Comparison of ENCODE assay signal across 25 mouse cellular contexts in genomic region chr14:71115095-71115797, GRCm38 (mm10).
DNase-seq lines count a peak whose midpoint lies in the region; ATAC-seq and TF ChIP-seq lines count a peak whose summit lies in the region.
"Had no signal": no experiment of that assay in that cellular context is flagged by ENCODE, and none has a peak within 500 bp of the region (broad histone marks: within the 10 kb centered on the region; RNA-seq: fewer than 3 reads in every experiment).

No protein-coding gene starts in this region.

- H3K9me3 ChIP-seq in hindbrain, embryonic 13.5 days, result no peaks in the 10 kb centered on the region
- no peaks in the 10 kb centered on the region for H3K9me3 ChIP-seq in hindbrain, embryonic 11.5 days (ENCODE audit: control insufficient read depth, low read length)
- H3K9me3 ChIP-seq in MEL (replicated peaks; ENCODE audit: insufficient read depth, low read length), result no peaks in the 10 kb centered on the region
- no peaks in the 10 kb centered on the region for H3K9me3 ChIP-seq in hindbrain, embryonic 16.5 days (ENCODE audit: control insufficient read depth, low read length)
- H3K9me3 ChIP-seq in midbrain, postnatal 0 days (ENCODE audit: low read length), result no peaks in the 10 kb centered on the region
- H3K9me3 ChIP-seq: embryonic facial prominence, embryonic 10.5 days; heart, embryonic 12.5 days; kidney, embryonic 15.5 days; limb, embryonic 10.5 days; midbrain, embryonic 12.5 days had no signal

- TF ChIP-seq EP300 in MEL (IDR thresholded peaks at IDR 0.05; ENCODE audit: low read depth in 1 of 2, low read length in 2 of 2), result peak; percentile 15 to 28; a peak in 1 of 4 replicates

- TF ChIP-seq RAD21 in MEL (IDR thresholded peaks at IDR 0.05; ENCODE audit: low read depth, low read length), result no peak

- H3K27me3 ChIP-seq in hindbrain, embryonic 13.5 days, result no peaks in the 10 kb centered on the region
- no peaks in the 10 kb centered on the region for H3K27me3 ChIP-seq in hindbrain, embryonic 11.5 days (ENCODE audit: control insufficient read depth, insufficient read depth, low read length)
- no peaks in the 10 kb centered on the region for H3K27me3 ChIP-seq in MEL (ENCODE audit: control insufficient read depth in 1 of 2, insufficient read depth in 2 of 2, low read length in 2 of 2)
- no peaks in the 10 kb centered on the region for H3K27me3 ChIP-seq in hindbrain, embryonic 16.5 days (replicated peaks; ENCODE audit: control insufficient read depth, insufficient read depth, low read length)
- no peaks in the 10 kb centered on the region for H3K27me3 ChIP-seq in midbrain, postnatal 0 days (ENCODE audit: insufficient read depth, low read length)
- H3K27me3 ChIP-seq: heart, embryonic 12.5 days; kidney, embryonic 15.5 days; midbrain, embryonic 12.5 days had no signal

- no peaks in the 10 kb centered on the region for H3K36me3 ChIP-seq in hindbrain, embryonic 13.5 days
- H3K36me3 ChIP-seq in hindbrain, embryonic 11.5 days (ENCODE audit: control insufficient read depth, insufficient read depth, low read length), result no peaks in the 10 kb centered on the region
- peaks cover 0 to 6% of the 10 kb centered on the region in 2 experiments; a peak in 2 of 4 replicates for H3K36me3 ChIP-seq in MEL (ENCODE audit: control insufficient read depth in 1 of 2, insufficient read depth in 2 of 2, low read length in 2 of 2)
- H3K36me3 ChIP-seq in hindbrain, embryonic 16.5 days (ENCODE audit: control insufficient read depth, insufficient read depth, low read length), result no peaks in the 10 kb centered on the region
- no peaks in the 10 kb centered on the region for H3K36me3 ChIP-seq in midbrain, postnatal 0 days (ENCODE audit: insufficient read depth, low read length)
- H3K36me3 ChIP-seq: embryonic facial prominence, embryonic 10.5 days; heart, embryonic 12.5 days; kidney, embryonic 15.5 days; limb, embryonic 10.5 days; midbrain, embryonic 12.5 days had no signal

- ATAC-seq in hindbrain, embryonic 13.5 days (ENCODE audit: low FRiP score), result peak; percentile 85
- no peak for ATAC-seq in hindbrain, embryonic 11.5 days (ENCODE audit: low FRiP score)
- peak; percentile 56 for ATAC-seq in hindbrain, embryonic 16.5 days
- ATAC-seq in midbrain, postnatal 0 days (ENCODE audit: low FRiP score), result no peak
- ATAC-seq: forebrain, embryonic 16.5 days had no signal

- H3K4me3 ChIP-seq in hindbrain, embryonic 13.5 days, result no peak overlapping the region
- no peak overlapping the region for H3K4me3 ChIP-seq in hindbrain, embryonic 11.5 days (ENCODE audit: low read depth, low read length)
- H3K4me3 ChIP-seq in MEL (ENCODE audit: control insufficient read depth in 1 of 2, insufficient read depth in 1 of 2, low read depth in 2 of 2, low read length in 2 of 2), result no peak overlapping the region
- H3K4me3 ChIP-seq in hindbrain, embryonic 16.5 days (ENCODE audit: low read length), result no peak overlapping the region
- no peak overlapping the region for H3K4me3 ChIP-seq in midbrain, postnatal 0 days (ENCODE audit: low read depth, low read length)
- H3K4me3 ChIP-seq: embryonic facial prominence, embryonic 10.5 days; heart, embryonic 12.5 days; kidney, embryonic 15.5 days; limb, embryonic 10.5 days; midbrain, embryonic 12.5 days had no signal

- no peak overlapping the region for H3K9ac ChIP-seq in hindbrain, embryonic 13.5 days
- H3K9ac ChIP-seq in hindbrain, embryonic 11.5 days (ENCODE audit: low read depth, low read length), result no peak overlapping the region
- no peak overlapping the region for H3K9ac ChIP-seq in MEL (ENCODE audit: control insufficient read depth, low read depth, low read length, poor library complexity, severe bottlenecking)
- no peak overlapping the region for H3K9ac ChIP-seq in hindbrain, embryonic 16.5 days (ENCODE audit: low read depth, low read length)
- H3K9ac ChIP-seq in midbrain, postnatal 0 days (replicated peaks; ENCODE audit: low read length, poor library complexity, severe bottlenecking), result no peak overlapping the region
- H3K9ac ChIP-seq: heart, embryonic 12.5 days; kidney, embryonic 15.5 days; midbrain, embryonic 12.5 days had no signal

- TF ChIP-seq CTCF in MEL (IDR thresholded peaks at IDR 0.05 in 2 of 3, conservative IDR thresholded peaks at IDR 0.05 in 1 of 3; ENCODE audit: control insufficient read depth in 1 of 3, insufficient read depth in 1 of 3, low read depth in 2 of 3, low read length in 3 of 3, poor library complexity in 1 of 3, severe bottlenecking in 1 of 3), result no peak
- no peak for TF ChIP-seq CTCF in midbrain, postnatal 0 days (IDR thresholded peaks at IDR 0.05)

- H3K4me1 ChIP-seq in hindbrain, embryonic 13.5 days (replicated peaks), result peaks cover 11% of the 10 kb centered on the region
- H3K4me1 ChIP-seq in hindbrain, embryonic 11.5 days (replicated peaks; ENCODE audit: control insufficient read depth, insufficient read depth, low read length), result no peaks in the 10 kb centered on the region
- peaks cover 0 to 10% of the 10 kb centered on the region in 2 experiments; a peak in 3 of 4 replicates for H3K4me1 ChIP-seq in MEL (ENCODE audit: control insufficient read depth in 1 of 2, insufficient read depth in 2 of 2, low read length in 2 of 2)
- peaks cover 6% of the 10 kb centered on the region for H3K4me1 ChIP-seq in hindbrain, embryonic 16.5 days (ENCODE audit: control insufficient read depth, insufficient read depth, low read depth, low read length)
- no peaks in the 10 kb centered on the region for H3K4me1 ChIP-seq in midbrain, postnatal 0 days (ENCODE audit: insufficient read depth, low read length)
- H3K4me1 ChIP-seq: embryonic facial prominence, embryonic 10.5 days; heart, embryonic 12.5 days; kidney, embryonic 15.5 days; limb, embryonic 10.5 days; midbrain, embryonic 12.5 days had no signal

- WGBS in hindbrain, embryonic 13.5 days, result 63% methylated on average over 8 of the region's 8 CpGs
- WGBS in hindbrain, embryonic 11.5 days, result 80% methylated on average over 8 of the region's 8 CpGs
- 63% methylated on average over 8 of the region's 8 CpGs for WGBS in hindbrain, embryonic 16.5 days
- 70% methylated on average over 8 of the region's 8 CpGs for WGBS in midbrain, postnatal 0 days

- no peaks in the 10 kb centered on the region for H3K79me2 ChIP-seq in MEL (ENCODE audit: control insufficient read depth, insufficient read depth, low read length, poor library complexity)

- no peak for TF ChIP-seq POLR2A in MEL (IDR thresholded peaks at IDR 0.05; ENCODE audit: control insufficient read depth in 1 of 2, insufficient read depth in 1 of 2, low read depth in 1 of 2, low read length in 2 of 2, poor library complexity in 1 of 2)

- H3K27ac ChIP-seq in hindbrain, embryonic 13.5 days, result peak overlapping the region; percentile 56
- no peak overlapping the region for H3K27ac ChIP-seq in hindbrain, embryonic 11.5 days (ENCODE audit: low read depth, low read length)
- H3K27ac ChIP-seq in MEL (ENCODE audit: control insufficient read depth, low read depth, low read length), result no peak overlapping the region
- no peak overlapping the region for H3K27ac ChIP-seq in hindbrain, embryonic 16.5 days (ENCODE audit: low read depth, low read length)
- H3K27ac ChIP-seq in midbrain, postnatal 0 days (ENCODE audit: low read depth, low read length), result 0 out of 2 replicates have a peak overlapping the region, but pooled peaks have one; percentile 32
- H3K27ac ChIP-seq: embryonic facial prominence, embryonic 10.5 days; kidney, embryonic 15.5 days; limb, embryonic 10.5 days; midbrain, embryonic 12.5 days had no signal

- H3K4me2 ChIP-seq in hindbrain, embryonic 13.5 days, result no peak overlapping the region
- no peak overlapping the region for H3K4me2 ChIP-seq in hindbrain, embryonic 11.5 days (replicated peaks; ENCODE audit: low read depth, low read length)
- no peak overlapping the region for H3K4me2 ChIP-seq in hindbrain, embryonic 16.5 days (ENCODE audit: low read length)
- H3K4me2 ChIP-seq in midbrain, postnatal 0 days (ENCODE audit: low read depth, low read length, poor library complexity, severe bottlenecking), result no peak overlapping the region
- H3K4me2 ChIP-seq: heart, embryonic 12.5 days; kidney, embryonic 15.5 days; midbrain, embryonic 12.5 days had no signal

- DNase-seq in hindbrain, embryonic 11.5 days (ENCODE audit: low spot score), result no peak
- peak; percentile 32 for DNase-seq in MEL (ENCODE audit: low read depth, low spot score)
- DNase-seq in midbrain, postnatal 0 days (ENCODE audit: low spot score), result peak; percentile 34
- no peak for DNase-seq in kidney, postnatal 10 days
- no peak for DNase-seq in Muller cell, postnatal 12 days (ENCODE audit: inconsistent ontology term)
- DNase-seq: adrenal gland, adult 8-10 months; cerebellum, adult 2 months; cerebellum, postnatal 36 days; gastrocnemius, postnatal 14 days; heart, adult 18-20 months; heart, postnatal 10 days; kidney, adult 11 months; kidney, postnatal 4 days; layer of hippocampus, adult 9-11 months; liver; lung, postnatal 4 days; thymus, postnatal 14 days had no signal

TF ChIP-seq in MEL, 35 proteins besides CTCF, POLR2A, EP300 and RAD21:
- 0 out of 2 replicates have a peak, but pooled peaks have one; percentile 49 for TF ChIP-seq RCOR1 (IDR thresholded peaks at IDR 0.05; ENCODE audit: low read depth, low read length)
- no peak for TF ChIP-seq NELFE (IDR thresholded peaks at IDR 0.05; ENCODE audit: low read depth, low read length)
- peak; percentile 47 for TF ChIP-seq GATA1 (IDR thresholded peaks at IDR 0.05; ENCODE audit: low read depth, low read length)

Comparison
In these comparisons a context has a peak if more than half of its experiments do, and no peak if none do; other contexts are left out.
1. ATAC-seq: peak in hindbrain, embryonic 13.5 days (single experiment) and hindbrain, embryonic 16.5 days (single experiment); none in hindbrain, embryonic 11.5 days (single experiment) and midbrain, postnatal 0 days (single experiment).
2. H3K27ac ChIP-seq: peak in hindbrain, embryonic 13.5 days (single experiment) and midbrain, postnatal 0 days (single experiment); none in hindbrain, embryonic 11.5 days (single experiment), MEL (single experiment) and hindbrain, embryonic 16.5 days (single experiment).
3. DNase-seq: peak in MEL (single experiment) and midbrain, postnatal 0 days (single experiment); none in hindbrain, embryonic 11.5 days (single experiment), kidney, postnatal 10 days (single experiment) and Muller cell, postnatal 12 days (single experiment).